Mouse (Mus musculus) erythroblast, adult 5-6 weeks (primary cell): ENCODE measurements around the gene Rreb1. TPM values are rescaled to one million over a fixed set of nuclear protein-coding genes. Genes with fewer than 3 reads are reported as not detected.
"Not testable (repeated sequence)": the region's sequence is repeated elsewhere in the genome, so short reads cannot be mapped to it uniquely, and the experiment has no call there.

Experiments used
- ATAC-seq: replicated peaks from 2 replicates; pipeline ENCODE4 v1.8.0; 2016; ENCODE audit warnings: moderate number of reproducible peaks, mild to moderate bottlenecking, moderate TSS enrichment, inconsistent platforms; ENCODE audit not compliant: poor library complexity, low FRiP score, severe bottlenecking
- total RNA-seq, 2 experiments: library from RNA; stranded (forward) in 1 of 2; stranded (reverse) in 1 of 2; fragments of 150-400 nt in 1 of 2; fragments of 200-764, 138-1000 nt in 1 of 2; gene quantifications; 2 replicates each; pipeline versions ENCODE4 v1.2.3 to v1.2.4; 2015 to 2017; ENCODE audit warnings: low replicate concordance in 2 of 2

Rreb1 gene
- total RNA-seq, 2 experiments from 2014 or later = 8.2 to 11.7 TPM

GRCm38 (mm10) chr13:37824956-37825645 lies 46.9 kb downstream of the Rreb1 start:
- peak; percentile 67 for ATAC-seq

DNA sequence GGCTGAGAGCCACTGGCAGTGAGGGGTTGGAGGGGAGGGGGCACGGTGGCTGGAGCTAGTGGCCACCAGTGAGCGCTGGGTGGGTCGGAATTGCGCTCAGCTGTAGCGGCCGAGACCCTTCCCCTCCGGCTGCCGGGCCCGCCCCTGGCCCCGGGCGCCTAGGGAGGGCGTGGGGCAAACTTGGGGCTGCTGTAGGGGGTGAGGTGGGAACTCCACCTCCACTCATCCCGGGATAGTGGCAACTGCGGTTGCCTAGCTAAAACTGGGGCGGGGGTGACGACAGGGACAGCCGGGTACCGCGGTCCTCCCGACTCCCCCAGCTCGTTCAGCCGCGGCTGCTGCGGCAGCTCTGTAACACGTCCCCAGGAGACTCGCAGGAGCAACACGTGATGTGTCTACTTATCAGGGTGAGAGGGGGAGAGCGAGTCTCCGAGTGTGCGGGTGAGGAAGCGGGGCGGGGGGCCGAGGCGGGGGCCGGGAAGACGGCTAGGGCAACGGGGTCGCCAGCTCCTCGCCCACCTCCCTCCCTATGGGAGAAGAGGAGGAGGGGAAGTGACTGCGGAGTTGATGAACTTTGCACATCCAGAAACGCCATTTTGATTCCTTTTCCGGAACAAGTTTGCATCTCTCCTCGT lies 47.6 kb downstream of the Rreb1 start:
- ATAC-seq = peak; percentile 69

DNA sequence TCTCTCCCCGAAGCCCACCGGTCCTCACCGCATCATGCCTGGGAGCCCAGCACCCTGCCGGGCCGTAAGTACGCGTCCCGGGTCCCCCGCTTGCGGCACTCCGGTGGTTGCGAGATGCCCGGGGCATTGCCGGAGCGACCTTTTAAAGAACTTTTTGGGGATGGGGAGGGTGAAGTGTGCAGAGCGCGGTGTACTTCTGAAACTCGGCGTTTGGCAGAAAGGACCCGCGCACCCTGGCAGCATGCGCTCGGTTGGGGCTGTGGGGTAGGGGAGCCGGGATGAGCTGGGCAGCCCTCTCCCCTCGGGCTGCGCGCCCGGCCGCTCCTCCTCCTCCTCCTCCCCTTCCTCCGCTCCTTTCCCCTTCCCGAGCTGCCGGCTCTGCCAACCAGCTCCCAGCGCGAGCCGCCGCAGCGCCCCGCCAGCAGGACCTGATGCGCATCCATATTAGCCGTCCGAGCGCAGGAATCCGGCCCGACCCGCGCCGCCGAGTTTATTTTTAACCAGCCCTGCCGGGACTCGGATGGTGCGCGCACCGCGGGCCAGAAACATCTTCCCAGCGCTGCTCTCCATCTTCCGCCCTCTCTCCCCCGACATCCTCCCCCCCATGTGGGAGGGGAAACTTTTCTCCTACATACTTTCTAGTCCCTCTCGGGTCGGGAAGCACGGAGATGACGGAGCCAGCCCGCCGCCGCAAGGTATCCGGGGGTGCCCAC lies 48.2 kb downstream of the Rreb1 start:
- peak; percentile 18 for ATAC-seq

- no peak for ATAC-seq
Measured at GRCm38 (mm10) chr13:37826994-37827262, 48.7 kb downstream of the Rreb1 start.

- no peak for ATAC-seq
Measured at GRCm38 (mm10) chr13:37827263-37827995, 49.2 kb downstream of the Rreb1 start.

- no peak for ATAC-seq
Measured at GRCm38 (mm10) chr13:37827996-37828579, 49.9 kb downstream of the Rreb1 start.

- no peak for ATAC-seq
Measured at GRCm38 (mm10) chr13:37828928-37829327, 50.7 kb downstream of the Rreb1 start.

GRCm38 (mm10) chr13:37830256-37830655 lies 52.1 kb downstream of the Rreb1 start:
- ATAC-seq = no peak

DNA sequence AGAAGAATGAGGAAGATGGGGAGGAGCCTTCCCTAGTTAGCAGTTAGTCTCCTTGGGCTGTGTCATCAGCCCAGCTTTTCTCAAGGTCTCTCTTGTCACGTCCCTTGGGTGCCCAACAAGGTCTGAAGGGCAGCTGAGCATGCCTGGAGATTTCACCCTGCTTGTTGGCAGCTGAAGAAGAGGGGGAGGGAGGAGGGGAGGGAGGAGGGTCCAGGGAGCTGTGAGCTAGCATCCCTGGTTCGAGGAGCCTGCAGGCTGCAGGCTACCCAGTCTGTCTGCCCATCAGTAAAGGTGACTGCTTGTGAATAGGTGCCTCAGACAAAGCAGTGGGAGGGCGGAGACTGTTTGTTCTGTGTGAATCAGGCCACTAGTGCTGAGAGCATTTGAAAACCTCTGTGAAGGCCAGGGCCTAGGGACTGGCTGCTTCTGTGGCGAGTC lies 52.7 kb downstream of the Rreb1 start:
- no peak for ATAC-seq

GRCm38 (mm10) chr13:37832481-37832880 lies 54.3 kb downstream of the Rreb1 start:
- ATAC-seq = no peak

- ATAC-seq = no peak; the same call in 1 of the 2 replicates
Measured at GRCm38 (mm10) chr13:37833500-37833899, 55.3 kb downstream of the Rreb1 start.

- no peak for ATAC-seq
Measured at GRCm38 (mm10) chr13:37835296-37835695, 57.1 kb downstream of the Rreb1 start.

DNA sequence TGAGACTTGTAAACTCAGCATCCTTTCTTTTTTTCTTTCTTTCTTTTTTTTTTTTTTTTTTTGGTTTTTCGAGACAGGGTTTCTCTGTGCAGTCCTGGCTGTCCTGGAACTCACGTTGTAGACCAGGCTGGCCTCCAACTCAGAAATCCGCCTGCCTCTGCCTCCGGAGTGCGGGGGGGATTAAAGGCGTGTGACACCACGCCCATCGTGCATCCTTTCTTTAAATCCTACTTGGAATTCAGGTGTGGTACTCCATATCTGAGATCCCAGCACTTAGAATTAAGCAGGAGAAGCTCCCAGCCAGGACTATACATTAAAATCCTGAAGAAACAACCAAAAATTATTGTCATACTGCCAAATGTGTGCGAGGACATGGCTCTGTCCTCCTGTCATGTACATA lies 57.6 kb downstream of the Rreb1 start:
- not testable (repeated sequence) for ATAC-seq

DNA sequence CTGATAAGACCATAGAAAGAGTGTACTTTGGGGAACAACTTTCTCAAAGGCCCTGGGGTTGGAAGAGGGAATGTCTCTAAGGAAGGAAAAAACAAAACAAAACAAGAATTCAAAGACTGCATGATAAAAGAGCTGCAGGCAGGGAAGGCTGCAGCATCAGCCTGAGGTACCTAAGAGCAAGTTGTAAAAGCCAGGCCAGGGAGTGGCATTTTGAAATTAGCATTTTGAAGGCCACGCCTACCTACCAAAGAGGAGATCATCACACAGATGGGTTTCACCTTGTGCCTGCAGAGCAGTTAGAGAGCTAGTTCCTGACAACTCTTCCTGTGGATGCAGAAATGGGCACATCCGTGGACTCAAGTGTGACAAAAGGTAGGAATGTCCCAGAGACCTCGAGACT lies 59.2 kb downstream of the Rreb1 start:
- ATAC-seq = no peak

DNA sequence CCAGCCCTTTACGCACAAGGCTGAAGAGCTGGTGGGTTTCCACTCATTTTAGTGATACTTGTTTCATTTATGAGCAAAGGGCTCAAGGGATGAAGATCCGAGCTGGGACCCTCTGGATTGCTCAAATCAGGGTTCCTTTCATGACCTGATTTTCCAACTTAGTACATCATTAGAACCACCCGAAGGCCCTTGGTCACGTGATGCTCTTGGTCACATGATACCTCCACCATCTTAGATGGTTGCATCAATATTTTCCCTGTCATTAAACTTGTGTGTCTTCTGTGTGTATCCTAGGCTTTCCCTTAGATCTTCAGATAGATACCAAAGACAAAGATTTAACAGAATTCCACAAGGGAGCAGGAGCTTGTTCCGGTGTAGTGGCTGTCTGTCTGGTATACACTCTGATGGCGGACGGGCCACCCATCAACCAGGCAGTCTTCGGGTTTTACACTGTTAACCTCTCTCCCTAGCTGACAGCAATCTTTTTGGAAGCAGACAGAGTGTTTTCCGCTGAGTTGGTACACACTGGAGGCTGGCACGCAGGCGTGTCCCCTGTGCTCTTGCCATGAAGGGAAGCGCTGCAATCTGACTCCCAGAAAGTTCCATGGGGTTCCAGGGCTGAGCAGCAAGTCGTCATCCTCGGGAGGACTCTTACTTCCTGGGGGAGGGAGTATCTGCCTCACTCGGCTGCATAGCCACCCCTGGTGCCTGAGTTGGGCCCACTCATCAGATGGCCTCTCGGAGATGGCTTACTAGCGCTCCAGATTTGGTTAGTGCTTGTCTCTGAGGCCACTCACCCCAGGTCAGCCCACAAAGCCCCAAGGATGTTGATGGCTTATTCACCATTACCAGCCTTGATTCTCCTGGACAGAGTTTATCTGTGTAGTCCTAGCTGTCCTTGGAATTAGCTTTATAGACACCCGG lies 60.3 kb downstream of the Rreb1 start:
- no peak for ATAC-seq

GRCm38 (mm10) chr13:37843241-37843640 lies 65.0 kb downstream of the Rreb1 start:
- ATAC-seq = no peak

GRCm38 (mm10) chr13:37843844-37844243 lies 65.6 kb downstream of the Rreb1 start:
- ATAC-seq = no peak

GRCm38 (mm10) chr13:37845156-37845555 lies 67.0 kb downstream of the Rreb1 start:
- no peak for ATAC-seq

DNA sequence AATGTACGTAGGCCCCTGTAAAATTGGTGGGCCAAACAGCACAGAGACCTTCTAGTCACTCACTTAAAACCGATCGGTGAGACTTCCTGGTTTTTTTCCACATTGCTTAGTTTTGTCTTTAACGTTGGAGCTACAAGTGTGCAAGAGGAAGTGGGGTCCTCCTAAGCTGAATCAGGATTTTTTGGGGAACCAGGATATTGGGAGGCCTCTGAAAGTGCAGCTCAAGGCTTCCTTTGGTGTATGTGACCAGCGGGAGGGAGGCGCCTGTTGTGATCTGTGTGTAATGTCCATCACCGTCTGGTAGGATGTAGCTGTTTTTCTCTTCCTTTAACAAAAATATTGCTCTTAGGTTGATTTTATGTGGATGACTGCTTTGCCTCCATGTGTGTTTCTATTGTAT lies 67.4 kb downstream of the Rreb1 start:
- no peak for ATAC-seq
